Mouse (Mus musculus): Measurements from ENCODE around the gene Rbms1. TPM values are rescaled to one million over a fixed set of nuclear protein-coding genes. Genes with fewer than 3 reads are reported as not detected.

Rbms1 gene
- 66.7 and 78.6 TPM in 2 replicates for polyA plus RNA-seq (2014; fragmentation: Nextera tagmentation; extraction: Ambion mirVana)

DNA sequence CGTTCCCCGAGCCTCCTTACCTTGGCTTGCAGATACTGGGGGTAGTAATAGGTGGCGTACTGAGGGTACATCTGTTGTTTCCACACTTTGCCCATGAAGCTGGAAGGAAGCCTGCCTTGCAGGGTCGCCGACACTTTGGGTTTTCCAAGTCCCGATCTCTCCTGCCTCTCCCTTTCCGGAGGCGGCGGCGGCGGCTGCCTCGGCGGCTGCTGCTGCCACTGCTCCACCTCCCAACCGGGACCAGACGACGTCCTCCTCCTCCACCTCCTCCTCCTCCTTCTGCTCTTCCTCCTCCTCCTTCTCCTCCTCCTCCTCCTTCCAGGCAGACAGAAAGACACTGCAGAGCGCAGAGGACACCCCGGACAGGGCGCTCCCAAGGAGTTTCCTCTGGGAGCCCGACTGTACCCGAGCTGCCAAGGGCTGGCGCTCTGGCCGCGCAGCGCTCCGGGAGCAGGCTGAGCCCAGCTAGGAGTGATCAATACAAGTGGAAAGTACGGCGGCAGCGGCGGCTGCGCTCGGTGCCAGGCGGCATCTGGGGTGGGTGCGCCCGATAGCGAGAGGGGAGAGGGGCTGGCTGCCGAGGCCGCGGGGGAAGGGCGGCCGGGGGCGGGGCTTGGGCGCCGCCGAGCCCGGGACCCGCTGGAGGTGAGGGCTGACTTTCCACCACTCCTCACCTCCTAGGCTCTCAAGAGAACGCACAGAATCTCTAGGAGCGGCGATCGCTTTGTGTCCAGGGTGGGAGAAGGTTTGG, at the start of gene Rbms1:
Rbms1 (minus strand) TSS at position 522 of the 751 bp plus-strand sequence.
- peak; percentile 80 for ATAC-seq (ENCODE audit: low FRiP score)
- no peaks in the 10 kb centered on the region for H3K4me1 ChIP-seq (replicated peaks; ENCODE audit: control insufficient read depth, insufficient read depth, low read length)
- peak within 1 kb of the TSS; percentile 78 for H3K4me2 ChIP-seq (replicated peaks; ENCODE audit: low read depth, low read length)
- H3K4me3 ChIP-seq (ENCODE audit: low read depth, low read length) = peak within 1 kb of the TSS; percentile 74
- under 1% methylated on average over 38 of the region's 51 CpGs for WGBS
- no peaks in the 10 kb centered on the region for H3K36me3 ChIP-seq (ENCODE audit: control insufficient read depth, insufficient read depth, low read length)
- no peaks in the 10 kb centered on the region for H3K9me3 ChIP-seq (ENCODE audit: control insufficient read depth, low read length)
- peak within 1 kb of the TSS; percentile 76 for H3K9ac ChIP-seq (ENCODE audit: low read depth, low read length)
- H3K27me3 ChIP-seq (ENCODE audit: control insufficient read depth, insufficient read depth, low read length) = no peaks in the 10 kb centered on the region
- peak within 1 kb of the TSS; percentile 78 for H3K27ac ChIP-seq (ENCODE audit: low read depth, low read length)
- peak; percentile 83 for DNase-seq (ENCODE audit: low spot score)

DNA sequence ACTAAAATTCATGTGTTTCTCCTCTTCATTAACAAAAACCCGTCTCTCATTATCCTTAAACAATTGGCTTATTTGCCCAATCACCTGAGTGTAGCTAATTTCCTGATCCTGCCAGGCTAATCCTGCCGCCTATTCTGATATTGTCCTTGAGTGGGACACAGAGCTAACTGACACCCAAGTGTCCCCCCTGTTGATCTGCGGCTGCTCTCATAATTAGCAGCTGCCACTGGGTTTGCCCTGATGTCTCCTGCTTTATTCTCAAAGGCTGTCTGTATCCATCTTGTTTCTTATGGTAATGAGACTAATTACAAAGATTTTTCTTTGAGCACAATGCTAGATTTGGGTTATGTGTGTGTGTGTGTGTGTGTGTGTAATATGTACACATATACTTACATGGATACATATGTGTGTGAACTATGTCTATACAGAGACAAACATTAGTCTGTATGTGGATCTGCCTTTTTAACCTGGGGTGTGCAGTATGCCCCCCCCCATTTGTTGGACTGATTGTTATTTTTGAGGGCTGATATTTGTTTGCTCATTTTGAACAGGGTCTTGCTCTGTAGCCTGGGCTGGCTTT, 49.3 kb upstream of the Rbms1 start:
- Histone ChIP-seq H3K4me2 (replicated peaks; ENCODE audit: low read depth, low read length) (no peak overlapping the region), H3K9ac (ENCODE audit: low read depth, low read length) (no peak overlapping the region), H3K27me3 (ENCODE audit: control insufficient read depth, insufficient read depth, low read length) (no peaks in the 10 kb centered on the region), H3K9me3 (ENCODE audit: control insufficient read depth, low read length) (no peaks in the 10 kb centered on the region), H3K4me3 (ENCODE audit: low read depth, low read length) (no peak overlapping the region), H3K27ac (ENCODE audit: low read depth, low read length) (no peak overlapping the region), H3K36me3 (ENCODE audit: control insufficient read depth, insufficient read depth, low read length) (no peaks in the 10 kb centered on the region), H3K4me1 (replicated peaks; ENCODE audit: control insufficient read depth, insufficient read depth, low read length) (no peaks in the 10 kb centered on the region)
- ATAC-seq (ENCODE audit: low FRiP score) (0 out of 2 replicates have a peak, but pooled peaks have one; percentile 40), DNase-seq (ENCODE audit: low spot score) (no peak)
- WGBS = 55% methylated on average over 3 of the region's 3 CpGs

DNA sequence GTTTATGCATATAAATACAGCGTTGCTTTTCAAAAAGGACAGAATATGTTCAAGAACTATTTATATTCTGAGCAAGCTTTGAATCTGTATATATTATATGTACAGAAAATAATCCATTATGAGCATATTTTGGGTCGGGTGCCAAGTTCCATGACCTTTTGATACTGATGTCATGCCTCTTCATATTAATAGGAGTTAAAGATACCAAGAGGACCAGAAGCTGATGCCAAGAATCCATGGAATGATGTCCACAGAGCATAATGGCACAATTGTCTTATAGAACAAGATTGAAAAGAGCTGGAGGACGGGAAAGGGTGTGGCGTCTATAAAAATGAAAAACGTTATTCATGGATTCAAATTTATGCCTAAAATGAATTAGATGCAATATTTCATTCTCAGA, 23.3 kb upstream of the Rbms1 start:
- no peaks in the 10 kb centered on the region for H3K4me1 ChIP-seq (replicated peaks; ENCODE audit: control insufficient read depth, insufficient read depth, low read length)
- no peak overlapping the region for H3K27ac ChIP-seq (ENCODE audit: low read depth, low read length)
- no peak overlapping the region for H3K4me2 ChIP-seq (replicated peaks; ENCODE audit: low read depth, low read length)
- no peak overlapping the region for H3K4me3 ChIP-seq (ENCODE audit: low read depth, low read length)
- no peaks in the 10 kb centered on the region for H3K36me3 ChIP-seq (ENCODE audit: control insufficient read depth, insufficient read depth, low read length)
- WGBS = 84% methylated on average over 5 of the region's 5 CpGs
- H3K9me3 ChIP-seq (ENCODE audit: control insufficient read depth, low read length) = no peaks in the 10 kb centered on the region
- DNase-seq (ENCODE audit: low spot score) (no peak), ATAC-seq (ENCODE audit: low FRiP score) (no peak)
- no peak overlapping the region for H3K9ac ChIP-seq (ENCODE audit: low read depth, low read length)
- H3K27me3 ChIP-seq (ENCODE audit: control insufficient read depth, insufficient read depth, low read length) = no peaks in the 10 kb centered on the region

DNA sequence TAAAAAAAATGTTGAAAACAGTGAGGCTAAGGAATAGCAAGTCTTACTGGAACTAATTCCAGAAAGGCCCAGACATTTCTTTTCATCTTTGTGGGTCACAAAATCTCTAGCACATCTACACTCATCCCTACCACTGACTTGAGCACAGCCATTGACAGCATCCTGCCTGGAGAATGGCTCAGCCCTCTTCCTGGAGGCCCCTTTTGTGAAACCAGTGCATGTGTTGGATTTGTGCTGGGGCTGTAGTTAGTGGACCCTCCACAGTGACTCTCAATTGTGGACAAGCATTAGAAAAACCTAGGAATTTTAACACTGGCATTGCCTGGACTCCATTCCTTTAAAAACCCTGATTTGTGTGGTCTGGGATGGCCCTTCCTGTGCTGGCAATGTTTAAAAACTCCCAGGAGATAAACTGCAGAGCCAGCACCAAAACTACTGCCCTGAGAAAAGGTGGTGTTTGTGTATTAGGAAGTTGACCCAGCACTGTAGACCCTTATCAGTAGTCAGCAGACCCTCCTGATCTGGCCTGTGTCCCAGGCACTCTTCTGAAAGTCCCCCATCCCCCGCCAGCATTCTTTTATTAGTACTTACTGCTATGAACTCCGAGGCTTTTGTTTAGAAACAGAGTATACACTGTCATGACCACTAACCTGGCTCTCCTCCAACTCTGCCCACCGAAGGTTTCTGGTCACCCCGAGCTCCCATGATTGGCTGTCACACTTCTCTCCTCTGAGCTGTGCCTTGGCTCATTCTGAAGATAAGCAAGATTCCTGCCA, 15.7 kb upstream of the Rbms1 start:
- H3K4me1 ChIP-seq (replicated peaks; ENCODE audit: control insufficient read depth, insufficient read depth, low read length) = no peaks in the 10 kb centered on the region
- no peak overlapping the region for H3K27ac ChIP-seq (ENCODE audit: low read depth, low read length)
- ATAC-seq (ENCODE audit: low FRiP score) (0 out of 2 replicates have a peak, but pooled peaks have one; percentile 40), DNase-seq (ENCODE audit: low spot score) (peak; percentile 5)
- H3K9ac ChIP-seq (ENCODE audit: low read depth, low read length) = no peak overlapping the region
- H3K27me3 ChIP-seq (ENCODE audit: control insufficient read depth, insufficient read depth, low read length) = no peaks in the 10 kb centered on the region
- H3K9me3 ChIP-seq (ENCODE audit: control insufficient read depth, low read length) = no peaks in the 10 kb centered on the region
- no peaks in the 10 kb centered on the region for H3K36me3 ChIP-seq (ENCODE audit: control insufficient read depth, insufficient read depth, low read length)
- WGBS = 68% methylated on average over 4 of the region's 4 CpGs
- H3K4me2 ChIP-seq (replicated peaks; ENCODE audit: low read depth, low read length) = no peak overlapping the region
- no peak overlapping the region for H3K4me3 ChIP-seq (ENCODE audit: low read depth, low read length)

DNA sequence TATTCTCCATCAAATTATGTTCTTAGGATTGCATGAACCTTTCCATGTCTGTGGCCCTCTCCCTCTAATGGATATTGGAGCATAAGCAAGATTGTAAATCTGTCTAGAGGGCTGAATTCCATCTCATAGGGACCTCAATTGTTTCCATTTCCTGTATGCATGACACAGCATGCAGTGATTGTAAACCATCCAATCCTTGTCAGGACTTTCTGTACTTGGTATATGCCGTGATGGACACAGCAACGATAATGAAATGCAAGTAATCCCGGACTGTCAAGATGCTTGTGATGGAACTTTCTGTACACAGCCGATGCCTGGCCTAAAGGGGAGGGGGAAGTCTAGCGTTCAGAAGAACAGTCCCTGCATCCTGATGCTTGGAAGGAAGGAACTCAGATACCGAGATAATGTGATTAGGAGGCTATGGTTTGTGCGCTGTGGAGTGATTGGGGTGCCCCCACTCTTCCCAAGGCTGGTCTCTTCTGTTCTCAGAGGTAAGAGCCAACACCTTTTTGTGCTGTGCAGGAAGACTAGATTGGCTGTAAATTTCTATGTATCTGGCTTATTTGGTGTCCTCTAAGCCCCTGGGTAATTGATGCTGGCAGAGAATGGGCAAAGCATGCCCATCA, 9.3 kb upstream of the Rbms1 start:
- no peaks in the 10 kb centered on the region for H3K27me3 ChIP-seq (ENCODE audit: control insufficient read depth, insufficient read depth, low read length)
- no peaks in the 10 kb centered on the region for H3K4me1 ChIP-seq (replicated peaks; ENCODE audit: control insufficient read depth, insufficient read depth, low read length)
- no peaks in the 10 kb centered on the region for H3K9me3 ChIP-seq (ENCODE audit: control insufficient read depth, low read length)
- no peak overlapping the region for H3K27ac ChIP-seq (ENCODE audit: low read depth, low read length)
- ATAC-seq (ENCODE audit: low FRiP score) = no peak
- DNase-seq (ENCODE audit: low spot score) = no peak
- WGBS = 84% methylated on average over 7 of the region's 7 CpGs
- no peaks in the 10 kb centered on the region for H3K36me3 ChIP-seq (ENCODE audit: control insufficient read depth, insufficient read depth, low read length)
- no peak overlapping the region for H3K4me3 ChIP-seq (ENCODE audit: low read depth, low read length)
- no peak overlapping the region for H3K9ac ChIP-seq (ENCODE audit: low read depth, low read length)
- no peak overlapping the region for H3K4me2 ChIP-seq (replicated peaks; ENCODE audit: low read depth, low read length)

DNA sequence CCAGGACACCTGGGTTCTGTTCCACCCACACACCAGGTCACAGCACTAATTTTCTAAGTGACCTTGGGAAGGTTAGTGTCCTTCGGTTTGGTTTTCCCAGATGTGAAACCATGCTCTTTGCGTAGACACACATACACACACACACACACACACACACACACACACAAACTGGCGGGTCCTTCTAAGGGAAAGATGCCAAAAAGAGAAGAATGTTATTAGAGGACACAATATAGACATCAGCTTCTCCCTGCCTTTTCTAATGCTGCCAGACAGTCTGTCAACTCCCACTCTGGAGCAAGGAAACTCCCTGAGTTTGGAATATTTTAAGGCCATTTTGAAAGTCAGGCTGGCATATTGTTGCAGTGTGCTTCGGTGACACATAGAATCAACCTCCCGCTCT, 624 bp upstream of the Rbms1 start:
- Histone ChIP-seq H3K4me2 (replicated peaks; ENCODE audit: low read depth, low read length) (peak overlapping the region; percentile 78), H3K27me3 (ENCODE audit: control insufficient read depth, insufficient read depth, low read length) (no peaks in the 10 kb centered on the region), H3K4me1 (replicated peaks; ENCODE audit: control insufficient read depth, insufficient read depth, low read length) (no peaks in the 10 kb centered on the region), H3K9ac (ENCODE audit: low read depth, low read length) (peak overlapping the region; percentile 76; the same call in 1 of the 2 replicates), H3K36me3 (ENCODE audit: control insufficient read depth, insufficient read depth, low read length) (no peaks in the 10 kb centered on the region), H3K27ac (ENCODE audit: low read depth, low read length) (no peak overlapping the region), H3K9me3 (ENCODE audit: control insufficient read depth, low read length) (no peaks in the 10 kb centered on the region), H3K4me3 (ENCODE audit: low read depth, low read length) (peak overlapping the region; percentile 74)
- ATAC-seq (ENCODE audit: low FRiP score) = no peak
- DNase-seq (ENCODE audit: low spot score) = peak; percentile 46
- 10% methylated on average over 5 of the region's 5 CpGs for WGBS

DNA sequence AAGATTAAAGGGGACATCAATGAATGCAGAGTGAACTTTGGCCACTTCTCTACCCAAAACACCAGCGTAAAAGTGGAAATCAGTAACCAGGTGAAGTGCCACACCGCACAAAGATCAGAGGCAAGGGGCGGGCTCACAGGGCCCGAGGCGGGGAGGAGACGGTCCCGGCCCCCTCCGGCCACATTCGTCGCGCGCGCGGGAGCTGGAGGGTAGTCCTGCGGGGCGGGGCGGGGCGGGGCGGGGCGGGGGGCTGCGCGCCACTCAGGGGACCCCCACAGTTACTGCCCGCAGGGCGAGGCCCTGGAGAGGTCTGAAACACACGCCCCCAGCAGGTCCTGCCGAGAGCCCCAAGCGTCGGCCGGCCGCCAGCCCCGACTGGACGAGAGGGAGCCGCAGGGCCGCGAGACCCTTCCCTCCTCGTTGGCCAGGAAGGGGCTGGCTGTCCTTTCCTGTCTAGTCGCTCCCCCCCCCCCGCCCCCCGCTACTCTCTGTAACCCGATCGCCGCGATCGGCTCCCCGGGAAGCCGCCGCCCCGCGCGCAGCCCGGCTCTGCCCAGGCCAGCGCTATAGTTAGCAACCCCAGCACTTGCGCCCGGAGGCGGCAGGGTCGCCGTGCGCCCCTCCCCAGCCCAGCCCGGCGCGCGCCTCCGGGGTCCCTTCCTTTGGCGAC, 856 bp downstream of the Rbms1 start:
- Histone ChIP-seq H3K9me3 (ENCODE audit: control insufficient read depth, low read length) (no peaks in the 10 kb centered on the region), H3K4me3 (ENCODE audit: low read depth, low read length) (peak overlapping the region; percentile 74), H3K4me2 (replicated peaks; ENCODE audit: low read depth, low read length) (peak overlapping the region; percentile 78), H3K27me3 (ENCODE audit: control insufficient read depth, insufficient read depth, low read length) (no peaks in the 10 kb centered on the region), H3K4me1 (replicated peaks; ENCODE audit: control insufficient read depth, insufficient read depth, low read length) (no peaks in the 10 kb centered on the region), H3K9ac (ENCODE audit: low read depth, low read length) (peak overlapping the region; percentile 76), H3K36me3 (ENCODE audit: control insufficient read depth, insufficient read depth, low read length) (no peaks in the 10 kb centered on the region), H3K27ac (ENCODE audit: low read depth, low read length) (peak overlapping the region; percentile 78)
- ATAC-seq (ENCODE audit: low FRiP score) = peak; percentile 88
- DNase-seq (ENCODE audit: low spot score) = peak; percentile 80
- WGBS = under 1% methylated on average over 33 of the region's 64 CpGs

DNA sequence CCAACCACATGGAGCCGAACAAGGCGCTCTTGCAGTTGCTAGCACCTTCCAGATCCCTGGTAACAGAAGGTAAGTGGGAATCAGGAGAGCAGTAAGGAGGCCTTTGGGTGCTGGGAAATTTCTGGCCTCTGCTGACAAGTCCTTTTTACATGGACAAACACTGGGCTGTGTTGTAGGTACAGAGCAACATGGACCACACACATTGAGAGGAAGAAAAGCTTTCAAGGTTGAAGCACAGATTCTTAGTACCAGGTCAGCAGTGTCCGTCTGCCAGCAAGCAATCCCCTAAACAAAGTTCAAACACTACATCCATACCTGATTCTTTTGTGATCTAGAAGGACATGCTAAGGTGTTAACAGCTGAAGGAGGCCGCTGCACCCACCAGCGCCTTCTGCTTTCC, 1.7 kb downstream of the Rbms1 start:
- Histone ChIP-seq H3K9me3 (ENCODE audit: control insufficient read depth, low read length) (no peaks in the 10 kb centered on the region), H3K4me3 (ENCODE audit: low read depth, low read length) (peak overlapping the region; percentile 74; the same call in 1 of the 2 replicates), H3K4me1 (replicated peaks; ENCODE audit: control insufficient read depth, insufficient read depth, low read length) (no peaks in the 10 kb centered on the region), H3K27me3 (ENCODE audit: control insufficient read depth, insufficient read depth, low read length) (no peaks in the 10 kb centered on the region), H3K9ac (ENCODE audit: low read depth, low read length) (0 out of 2 replicates have a peak overlapping the region, but pooled peaks have one; percentile 2), H3K4me2 (replicated peaks; ENCODE audit: low read depth, low read length) (peak overlapping the region; percentile 78; the same call in 1 of the 2 replicates), H3K36me3 (ENCODE audit: control insufficient read depth, insufficient read depth, low read length) (no peaks in the 10 kb centered on the region), H3K27ac (ENCODE audit: low read depth, low read length) (no peak overlapping the region)
- ATAC-seq (ENCODE audit: low FRiP score) (no peak), DNase-seq (ENCODE audit: low spot score) (peak; percentile 27)
- WGBS = 35% methylated on average over 5 of the region's 5 CpGs
